Mouse (Mus musculus) B cell, adult 2 months (primary cell): ENCODE measurements around the gene Zfp710.
A peak's percentile ranks its signal among the peaks of the same experiment; 100 is the strongest.

ENCODE experiments used
- DNase-seq, 2 experiments: peaks; one replicate each; pipeline ENCODE4 v3.0.0; 2022

The Zfp710 gene

DNA sequence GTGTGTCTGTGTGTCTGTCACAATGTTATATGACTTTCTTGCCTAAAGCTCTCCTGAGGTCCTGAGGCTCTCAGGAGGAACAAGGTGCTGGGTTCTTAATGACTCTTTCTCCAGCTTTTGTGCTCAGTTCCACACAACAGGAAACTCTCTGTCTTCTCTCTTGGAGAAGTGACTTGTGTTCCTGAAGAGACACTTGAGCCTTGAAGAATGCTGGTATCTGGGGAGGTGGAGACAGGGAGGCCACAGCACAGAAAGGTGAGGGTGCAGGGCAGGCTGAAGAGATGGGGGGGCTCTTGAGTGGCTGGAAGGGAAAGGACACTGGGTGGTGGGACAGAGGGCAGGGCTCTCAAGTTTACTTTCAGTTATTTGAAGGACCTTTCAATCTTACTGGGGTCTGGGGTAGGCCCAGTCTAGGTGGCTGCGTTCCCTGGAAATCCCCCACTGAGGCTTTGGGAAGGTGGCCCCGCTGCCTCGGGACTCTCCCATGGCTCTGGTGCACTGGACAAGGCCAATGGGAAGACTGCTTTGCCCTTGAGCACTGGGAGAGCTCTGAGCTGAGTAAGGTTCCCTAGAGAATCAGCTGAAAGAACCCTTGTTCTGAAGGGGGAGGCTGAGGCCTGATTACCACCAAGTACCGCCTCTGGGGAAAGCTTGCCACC is 33.9 kb downstream of the Zfp710 start:
- no peak for DNase-seq

DNA sequence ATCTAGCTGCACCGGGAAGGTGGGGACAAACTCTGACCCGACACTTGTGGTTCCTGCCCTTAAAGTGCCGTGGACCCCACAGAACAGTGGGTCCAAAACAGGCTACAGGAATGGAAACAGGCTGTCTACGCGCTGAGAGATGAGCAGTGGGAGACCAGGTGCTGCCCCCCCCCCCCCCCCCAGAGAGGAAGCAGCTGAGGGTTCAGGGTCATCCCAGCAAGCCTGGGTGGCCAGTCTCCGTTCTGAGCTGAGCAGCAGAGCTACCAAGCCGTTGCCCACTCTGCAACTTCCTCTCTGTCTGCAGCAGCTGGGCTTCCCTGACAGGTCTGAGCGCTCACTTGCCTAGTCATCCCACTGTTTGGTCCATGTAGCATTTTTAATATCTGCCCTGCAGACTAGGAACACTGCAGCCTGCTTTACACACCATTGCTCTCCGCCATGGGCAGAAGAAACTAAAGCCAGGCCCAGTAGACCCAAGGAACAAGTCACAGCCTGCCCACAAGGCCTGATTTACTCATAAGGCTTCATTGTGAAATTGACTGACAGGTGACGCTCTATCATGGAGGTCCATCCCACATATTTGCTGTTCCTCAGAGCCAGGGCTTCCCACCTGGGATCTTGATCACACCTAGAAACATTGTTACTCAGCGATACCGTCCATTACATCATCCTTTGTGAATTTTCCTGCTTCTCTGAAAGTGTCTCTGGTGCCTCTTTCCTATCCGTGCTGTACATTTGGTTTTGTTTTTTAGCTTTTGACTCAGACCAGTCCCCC is 34.6 kb downstream of the Zfp710 start:
- DNase-seq, result no peak

DNA sequence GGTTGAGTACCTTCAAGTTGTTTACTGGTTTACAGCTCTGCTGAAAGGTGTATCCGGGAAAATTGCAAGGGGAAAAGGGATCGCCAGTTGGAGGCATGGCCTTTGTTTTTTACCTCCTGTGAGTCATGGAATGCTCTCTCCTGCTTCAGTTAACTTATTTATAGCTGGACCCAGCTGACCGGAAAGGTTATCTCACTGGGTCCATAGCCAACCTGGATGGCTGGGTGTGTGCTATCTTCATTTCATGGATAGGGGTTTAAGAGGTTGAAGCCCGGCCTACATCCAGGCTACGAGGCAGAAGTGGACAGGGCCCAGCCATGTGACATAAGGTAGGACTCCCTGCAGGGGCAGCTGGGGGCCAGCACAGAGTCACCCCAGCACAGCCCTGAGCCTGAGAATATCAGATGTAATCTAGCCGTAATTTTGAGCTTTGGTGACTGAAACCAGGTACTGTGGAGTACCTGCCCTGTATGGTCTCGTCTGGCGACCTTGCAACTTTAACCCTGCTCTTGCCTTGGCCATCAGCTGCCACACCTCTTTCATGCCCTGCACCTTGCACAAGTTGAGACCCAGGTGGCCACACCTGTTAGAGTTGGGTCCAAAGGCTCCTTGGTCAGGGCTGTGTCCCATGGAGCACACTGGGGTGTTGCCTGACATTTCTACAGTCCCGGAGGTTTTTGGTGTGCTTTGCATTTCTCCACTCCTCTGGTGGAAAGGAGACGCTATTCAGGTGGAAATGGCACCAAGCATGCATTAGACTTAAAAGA is 35.6 kb downstream of the Zfp710 start:
- DNase-seq, result no peak

DNA sequence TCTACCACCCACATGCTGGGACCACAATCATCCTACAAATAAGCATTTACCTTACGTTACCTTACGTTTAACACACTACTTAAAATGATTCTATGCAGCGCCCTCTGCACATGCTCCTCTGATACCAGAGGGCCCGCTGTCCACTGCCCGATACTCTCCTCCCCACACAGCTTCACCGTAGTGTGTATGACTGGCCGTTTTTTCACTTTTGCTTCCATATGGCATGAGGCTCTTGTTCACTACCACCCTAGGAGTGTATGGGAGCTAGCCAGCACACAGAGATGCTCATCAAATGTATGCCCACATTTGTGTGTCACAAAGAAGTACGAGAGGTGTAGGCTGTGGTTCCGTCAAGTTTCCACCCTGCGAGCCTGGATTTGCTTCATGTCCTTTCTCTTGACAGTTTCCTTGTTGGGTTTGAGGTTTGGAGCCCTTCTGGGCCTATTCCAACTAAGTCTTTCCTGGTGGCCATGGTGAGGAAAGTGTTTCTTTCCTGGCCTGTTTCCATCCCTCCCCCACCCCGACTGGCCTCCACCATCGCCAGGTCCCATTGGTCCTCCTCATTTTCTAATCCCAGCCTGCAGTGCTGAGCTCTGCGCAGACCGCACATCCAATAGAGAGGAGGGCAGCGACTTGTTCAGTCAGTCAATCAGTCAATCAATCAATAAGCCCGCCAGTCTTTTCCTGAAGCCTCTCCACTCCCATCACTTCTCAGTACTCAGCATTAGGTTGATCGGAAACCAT is 37.6 kb downstream of the Zfp710 start:
- DNase-seq, result no peak

DNA sequence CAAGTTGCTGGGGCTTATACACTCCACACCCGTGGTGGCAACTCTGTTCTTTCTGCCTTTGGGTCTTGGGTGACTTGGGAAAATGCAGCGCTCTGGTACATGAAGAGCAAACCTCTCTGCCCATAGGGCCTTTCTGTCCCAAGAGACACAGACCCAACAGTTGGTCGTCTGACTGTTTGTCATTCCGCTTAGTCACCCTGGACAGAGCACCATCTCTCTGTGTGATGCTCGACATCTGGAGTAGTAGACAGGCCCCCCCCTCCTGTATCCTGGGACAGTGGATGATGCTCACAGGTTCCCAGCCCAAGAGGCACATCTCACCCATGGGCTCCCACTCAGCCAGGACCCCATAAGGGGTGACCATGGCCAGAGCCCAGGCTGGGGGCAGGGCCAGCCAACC is 38.6 kb downstream of the Zfp710 start:
- DNase-seq, result no peak

DNA sequence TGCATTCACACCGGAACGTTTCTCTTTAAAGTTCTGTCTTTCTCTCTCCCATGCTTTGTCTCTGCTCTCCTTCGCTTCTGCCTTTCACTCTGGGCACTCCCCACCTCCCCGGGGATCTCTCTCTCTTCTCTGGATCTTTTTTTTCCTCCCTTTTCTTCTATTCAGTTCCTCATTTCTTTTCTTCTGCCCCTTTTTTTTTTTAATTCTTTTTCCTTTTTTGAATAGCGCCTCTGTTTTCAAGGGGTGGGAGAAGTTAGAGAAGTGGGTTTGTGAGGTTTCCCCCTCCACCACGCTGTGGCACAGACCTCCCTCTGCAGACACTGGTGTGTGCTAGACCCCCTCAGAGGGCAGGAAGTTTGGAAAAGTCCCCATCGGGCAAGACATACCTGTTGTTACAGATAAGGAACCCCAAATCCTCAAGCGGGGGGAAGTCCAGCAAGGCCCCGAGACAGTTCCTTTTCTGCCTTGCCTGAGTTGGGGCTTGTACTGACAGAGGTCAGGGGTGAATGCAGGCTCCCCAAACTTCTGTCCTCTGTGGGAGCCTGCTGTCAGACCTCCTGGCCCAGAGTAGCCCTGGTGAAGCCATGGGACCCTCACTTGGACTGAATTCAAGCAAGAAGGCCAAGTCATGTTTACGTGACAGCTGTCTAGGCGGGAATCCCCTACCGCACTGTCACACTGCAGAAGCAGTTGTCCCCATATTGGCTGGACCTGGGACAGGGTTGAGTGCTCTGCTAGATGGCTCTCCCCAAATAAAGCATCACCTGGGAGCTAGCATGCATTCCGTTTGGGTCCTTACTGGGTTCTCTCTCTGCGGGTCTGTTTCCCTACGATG is 39.5 kb downstream of the Zfp710 start:
- peak; percentile 39 to 46 for DNase-seq

DNA sequence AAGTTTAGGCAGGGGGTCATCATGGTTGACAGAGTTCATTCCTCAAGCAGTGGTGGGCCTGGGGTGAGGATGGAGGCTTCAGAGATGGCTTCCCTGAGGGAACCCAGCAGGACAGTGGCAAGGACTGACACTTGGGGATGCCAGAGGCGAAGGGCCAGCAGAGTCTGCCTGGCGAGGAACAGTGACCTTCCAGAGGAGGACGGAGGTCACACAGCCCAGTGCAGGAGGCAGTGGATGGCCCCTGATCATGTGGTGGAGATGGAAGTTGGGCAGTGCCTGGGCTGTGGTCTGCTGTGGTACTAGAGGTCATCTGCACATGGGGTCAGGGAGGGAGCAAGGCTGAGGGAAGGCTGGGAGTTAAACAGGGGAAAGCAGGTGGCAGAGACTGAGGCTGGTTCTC is 40.6 kb downstream of the Zfp710 start:
- DNase-seq, result no peak

DNA sequence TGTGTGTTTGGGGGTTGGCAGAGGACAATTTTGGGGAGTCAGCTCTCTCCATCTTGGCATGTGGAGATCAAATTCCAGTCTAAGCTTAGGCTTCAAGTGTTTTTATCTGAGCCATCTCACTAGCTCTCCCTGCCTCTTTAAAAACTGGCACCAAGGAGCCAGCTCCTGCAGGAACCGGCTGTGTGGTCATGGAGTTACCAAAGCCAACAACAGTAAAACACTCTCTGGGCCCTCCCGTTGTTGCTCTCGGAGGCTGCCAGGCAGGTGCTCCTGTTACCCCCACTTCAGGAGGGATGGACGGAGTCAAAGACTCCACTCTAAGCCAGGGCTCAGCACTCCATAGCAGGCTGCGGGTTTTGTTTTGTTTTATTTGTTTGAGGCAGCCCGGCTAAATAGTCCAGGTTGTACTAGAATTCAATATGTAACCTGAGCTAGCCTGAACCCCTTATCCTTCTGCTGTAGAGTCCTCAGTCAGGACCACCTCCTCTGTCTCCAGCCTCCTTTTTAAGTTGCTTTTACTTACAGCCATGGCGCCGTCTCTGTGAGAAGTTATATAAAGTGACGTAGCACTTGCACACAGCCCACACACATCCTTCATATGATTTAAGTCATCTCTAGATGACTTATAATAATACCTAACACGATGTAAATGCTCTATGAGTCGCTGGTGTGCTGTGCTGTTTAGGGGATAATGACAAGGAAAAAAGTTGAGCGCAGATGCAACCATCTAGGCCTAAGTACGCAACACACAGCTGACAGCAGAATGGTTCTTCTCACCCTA is 42.3 kb downstream of the Zfp710 start:
- DNase-seq, result no peak

DNA sequence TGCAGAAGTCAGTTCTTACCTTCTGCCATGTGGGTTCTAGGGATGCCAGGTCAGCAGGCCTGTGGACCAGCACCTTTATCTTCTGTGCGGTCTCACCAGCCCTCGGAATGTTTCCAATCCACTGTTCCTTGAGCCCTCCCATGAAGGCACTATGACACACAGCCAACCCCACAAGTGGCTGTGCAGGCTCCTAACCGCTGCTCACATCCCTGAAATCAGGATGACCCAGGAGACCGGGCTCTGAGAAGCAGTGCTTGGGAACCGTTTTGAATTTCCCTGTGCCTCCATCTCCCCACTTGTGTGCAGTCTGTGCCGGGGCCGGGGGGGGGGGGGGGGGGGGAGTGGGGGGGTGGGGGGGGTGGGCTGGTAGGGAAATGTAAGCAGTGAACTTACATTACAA is 43.7 kb downstream of the Zfp710 start:
- DNase-seq, result no peak

DNA sequence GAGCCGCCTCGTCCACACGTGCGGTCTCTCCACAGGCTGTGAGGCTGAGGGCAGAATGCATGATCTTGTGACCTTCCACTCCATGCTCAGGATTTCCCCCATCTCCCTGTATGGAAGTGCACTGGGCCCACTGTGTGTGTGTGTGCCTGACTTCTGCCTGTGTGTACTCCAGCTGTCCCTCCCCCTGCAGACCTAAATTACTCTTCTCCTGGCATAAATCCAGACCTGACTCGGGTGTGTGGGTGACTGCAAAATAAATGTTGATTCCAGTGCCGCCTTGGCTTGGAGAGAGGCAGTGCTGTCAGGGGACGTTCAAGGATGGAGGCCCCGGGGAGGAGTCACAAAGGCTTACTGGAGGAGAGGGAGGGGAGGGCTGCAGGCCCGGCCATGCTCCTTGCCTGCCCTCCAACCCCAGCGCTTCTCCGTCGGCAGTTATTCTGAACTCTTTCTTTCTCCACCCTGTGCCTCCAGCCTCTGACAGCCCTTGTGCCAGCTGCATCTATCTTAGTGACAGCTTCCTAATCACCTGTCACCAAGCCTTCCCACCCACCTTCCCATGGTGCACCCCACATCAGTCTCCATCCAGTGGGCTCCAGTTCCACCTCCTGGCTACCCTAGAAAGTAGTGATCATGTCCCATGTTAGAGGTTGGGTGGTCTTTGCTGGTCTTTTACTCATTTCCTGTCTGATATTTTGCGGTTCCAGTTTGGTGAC is 45.2 kb downstream of the Zfp710 start:
- DNase-seq, result no peak

DNA sequence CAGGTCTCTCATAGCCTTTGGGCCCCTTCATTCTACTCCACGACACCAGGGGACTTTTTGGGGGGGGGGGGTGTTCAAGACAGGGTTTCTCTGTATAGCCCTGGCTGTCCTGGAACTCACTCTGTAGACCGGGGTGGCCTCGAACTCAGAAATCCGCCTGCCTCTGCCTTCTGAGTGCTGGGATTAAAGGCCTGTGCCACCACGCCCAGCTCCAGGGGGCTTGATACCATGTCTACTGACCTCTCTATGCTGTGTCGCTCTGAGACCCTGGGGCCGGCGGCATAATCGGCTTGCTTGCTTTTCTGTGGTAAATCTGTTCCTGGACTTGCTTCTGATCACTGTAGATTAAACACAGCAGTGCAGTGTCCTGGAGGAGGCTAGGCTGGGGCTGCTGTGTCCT is 46.6 kb downstream of the Zfp710 start:
- DNase-seq, result no peak

DNA sequence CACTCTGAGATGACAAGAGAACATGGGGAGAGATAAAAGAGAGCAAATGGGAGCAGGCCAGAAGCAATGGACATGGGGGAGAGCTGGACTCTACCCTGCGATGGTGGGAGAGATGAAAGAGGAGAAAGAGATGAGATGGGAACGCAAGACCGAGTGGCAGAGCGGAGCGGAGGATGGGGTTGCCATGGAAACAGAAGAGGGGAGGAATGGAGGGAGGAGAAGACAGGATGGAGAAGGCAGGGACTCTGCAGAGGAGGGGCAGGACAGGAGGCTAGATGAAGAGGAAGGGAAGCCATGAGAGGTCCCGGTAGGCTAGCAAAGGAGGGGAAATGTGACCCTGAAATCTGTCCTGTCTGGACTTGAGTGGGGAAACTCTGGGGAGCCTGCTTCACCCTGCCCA is 47.7 kb downstream of the Zfp710 start:
- no peak for DNase-seq

DNA sequence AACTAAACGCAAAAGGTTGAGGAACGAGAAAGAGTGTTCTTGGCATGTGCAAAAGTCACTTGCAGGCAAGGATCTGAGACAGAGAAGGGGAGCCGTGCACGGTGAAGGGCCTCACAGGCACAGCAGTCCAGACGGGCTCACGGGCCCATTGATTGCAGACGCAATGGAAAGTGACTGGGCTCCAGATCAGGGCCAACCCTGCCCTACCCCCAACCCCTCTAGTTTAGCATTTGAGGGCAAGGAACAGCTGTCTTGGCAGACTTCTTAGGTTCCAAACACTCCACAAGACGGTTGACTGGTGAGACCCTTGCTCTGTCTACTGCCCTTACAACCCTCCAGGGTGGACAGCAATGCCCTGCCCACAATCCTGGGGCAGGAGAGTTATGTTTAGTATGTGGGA is 48.9 kb downstream of the Zfp710 start:
- DNase-seq, result no peak

DNA sequence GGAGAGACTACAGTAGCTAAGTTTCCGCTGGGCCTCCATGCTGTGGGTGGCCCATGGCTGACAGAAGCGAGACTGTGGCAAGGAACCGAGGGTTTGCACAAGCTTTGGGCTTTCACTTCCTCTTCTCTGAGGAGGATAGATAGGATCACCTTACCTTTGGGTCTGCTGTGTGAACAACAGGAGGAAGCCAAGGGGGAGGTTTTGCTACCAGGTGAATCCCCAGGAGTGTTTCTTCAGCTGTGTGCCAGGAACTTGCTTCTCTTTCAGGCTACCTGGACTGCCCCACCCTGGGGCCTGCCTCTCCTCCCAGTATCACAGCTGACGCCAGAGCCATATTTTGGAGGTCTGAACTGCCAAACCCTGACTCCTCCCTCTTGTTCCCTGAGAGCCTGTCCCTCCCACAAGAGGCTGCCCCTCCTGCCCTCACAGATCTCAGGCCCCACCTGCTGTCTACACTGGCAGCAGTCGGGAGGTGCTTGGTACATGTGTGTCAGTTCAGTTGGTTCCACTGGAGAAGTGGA is 50.4 kb downstream of the Zfp710 start:
- DNase-seq, result peak; percentile 77 to 81

DNA sequence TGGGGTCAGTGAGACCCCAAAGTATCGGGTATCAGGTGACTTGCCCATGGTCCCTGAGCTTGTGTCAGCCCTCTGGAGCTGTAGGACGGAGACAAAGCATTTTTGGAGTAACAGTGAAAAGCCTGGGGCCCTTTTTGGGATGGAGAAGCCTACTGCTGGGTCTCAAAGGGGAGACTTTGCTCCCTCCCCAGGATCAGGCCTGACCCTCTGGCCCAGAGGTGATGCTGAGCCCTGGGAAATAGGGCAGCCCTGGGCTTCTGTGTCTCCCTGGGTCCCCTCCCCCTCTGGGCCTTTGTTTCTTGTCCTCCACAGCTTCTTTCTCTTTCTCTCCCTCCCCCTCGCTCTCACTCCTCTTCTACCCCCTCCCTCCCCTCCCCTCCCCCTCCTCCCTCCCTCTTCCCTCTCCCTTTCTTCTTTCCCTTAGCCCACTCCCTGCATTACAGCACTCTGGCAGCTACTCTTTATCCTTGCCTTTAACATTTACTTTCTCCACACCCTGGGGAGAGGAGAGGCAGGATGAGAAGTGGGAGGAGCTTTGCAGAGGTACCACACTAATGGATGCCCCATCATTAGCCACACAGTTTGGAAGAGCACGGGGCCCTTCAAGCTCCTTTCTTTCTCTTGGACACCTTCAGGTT is 51.5 kb downstream of the Zfp710 start:
- no peak for DNase-seq

DNA sequence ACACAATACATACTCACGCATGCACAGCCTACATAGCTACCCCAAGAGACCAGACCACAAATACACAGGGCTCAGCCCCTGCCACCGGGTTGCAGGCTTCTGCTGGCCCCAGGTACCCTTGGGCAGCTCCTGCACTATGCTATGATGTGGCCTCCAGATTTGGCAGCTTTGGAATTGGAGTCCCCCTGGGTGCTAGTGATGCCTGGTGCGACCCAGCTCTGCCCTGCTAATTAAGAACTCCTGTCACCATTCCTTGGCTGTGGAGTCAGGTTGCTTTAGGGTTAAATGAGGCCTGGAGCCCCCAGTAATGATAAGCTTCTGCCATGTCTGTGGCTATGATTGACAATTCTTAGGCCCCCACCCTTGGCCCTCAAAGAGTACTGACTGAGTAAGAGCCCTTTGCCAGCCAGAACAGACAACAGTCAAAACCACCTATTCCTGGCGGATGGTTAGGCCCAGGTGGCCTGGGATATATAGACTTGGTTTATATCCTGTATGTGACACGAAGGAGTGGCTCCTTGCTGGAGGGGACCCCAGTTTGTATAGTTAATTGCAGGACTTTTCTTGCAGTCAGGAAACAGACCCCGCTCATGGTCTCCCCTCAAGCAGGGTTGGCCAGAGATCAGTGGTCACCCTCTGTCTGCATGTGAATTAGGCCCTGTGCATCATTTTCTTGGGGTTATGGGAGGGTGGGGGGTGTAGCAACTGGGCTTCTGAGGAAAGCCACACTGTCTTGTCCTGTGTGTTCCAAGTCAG is 52.5 kb downstream of the Zfp710 start:
- DNase-seq, result no peak

DNA sequence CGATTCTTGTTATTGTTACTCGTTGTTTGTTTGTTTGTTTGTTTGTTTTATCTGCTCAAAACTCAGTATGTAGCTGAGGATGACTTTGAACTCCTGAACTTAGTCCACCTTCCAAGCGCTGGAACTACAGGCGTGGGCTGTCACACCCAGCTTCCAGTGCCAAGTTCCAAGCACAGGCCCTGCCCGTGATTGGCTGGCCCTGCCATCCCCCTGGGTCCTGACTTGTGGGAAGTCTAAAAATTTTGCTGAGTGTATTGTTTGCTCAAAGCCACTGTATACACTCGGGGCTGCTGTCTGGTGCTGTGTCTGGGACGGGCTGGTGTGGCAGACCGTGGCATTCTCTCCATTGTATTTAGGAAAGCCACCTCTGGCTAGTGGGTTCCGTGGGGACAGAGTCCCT is 53.2 kb downstream of the Zfp710 start:
- no peak for DNase-seq

DNA sequence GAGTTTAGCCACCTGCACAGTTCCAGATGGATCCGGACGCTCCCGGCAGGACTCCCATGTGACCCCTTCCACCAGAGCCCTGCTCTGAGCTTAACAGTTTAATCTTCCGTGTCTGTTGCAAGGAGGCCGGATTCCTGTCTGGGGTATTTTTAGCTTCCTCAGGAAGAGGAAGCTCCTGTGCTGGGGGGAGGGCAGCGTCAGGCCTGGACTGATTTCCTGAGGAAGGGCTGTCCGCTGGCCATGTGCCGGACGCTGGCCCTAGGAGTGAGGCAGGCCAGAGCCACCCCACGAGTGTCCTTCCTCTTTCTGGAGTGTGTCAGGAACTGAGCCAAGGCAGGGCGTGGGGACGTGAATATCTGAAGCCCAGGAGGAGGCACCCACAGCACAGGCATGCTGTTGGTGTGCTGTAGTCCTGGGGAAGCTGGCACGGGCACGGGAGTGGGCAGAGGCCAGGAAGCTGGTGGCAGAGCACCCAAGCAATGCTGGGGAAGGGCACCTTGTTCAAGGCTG is 54.2 kb downstream of the Zfp710 start:
- DNase-seq, result peak; percentile 45 to 47
